Mouse (Mus musculus) c-Kit-positive CD71-negative TER-119-negative erythroid progenitor cells, embryonic 14.5 days (primary cell): ENCODE measurements around the gene Fgfr2.
"Not testable (repeated sequence)": the region's sequence is repeated elsewhere in the genome, so short reads cannot be mapped to it uniquely, and the experiment has no call there.

Source experiments
- DNase-seq: peaks from one replicate; pipeline ENCODE4 v3.0.0-alpha.2; 2013; ENCODE audit warnings: low read depth

The Fgfr2 gene

DNA sequence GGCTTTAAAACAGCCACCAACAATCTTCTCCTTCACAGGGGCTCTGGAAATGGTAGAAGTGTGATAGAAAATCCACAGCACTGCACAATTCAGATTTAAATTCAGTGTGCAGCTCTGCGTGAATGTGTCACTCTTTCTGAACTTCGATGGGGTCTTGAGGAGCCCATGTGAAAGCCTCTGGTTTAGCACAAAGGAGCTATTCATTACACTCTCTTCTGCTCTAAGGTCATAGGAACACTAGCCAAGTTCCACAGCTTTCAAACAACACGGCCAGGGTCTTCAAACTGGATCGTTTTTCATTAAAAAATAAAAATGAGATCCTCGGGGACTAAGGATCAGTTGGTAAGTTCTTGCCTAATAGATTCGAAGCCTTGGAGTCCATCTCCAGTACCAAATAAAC, 549.9 kb downstream of the Fgfr2 start:
- no peak for DNase-seq

DNA sequence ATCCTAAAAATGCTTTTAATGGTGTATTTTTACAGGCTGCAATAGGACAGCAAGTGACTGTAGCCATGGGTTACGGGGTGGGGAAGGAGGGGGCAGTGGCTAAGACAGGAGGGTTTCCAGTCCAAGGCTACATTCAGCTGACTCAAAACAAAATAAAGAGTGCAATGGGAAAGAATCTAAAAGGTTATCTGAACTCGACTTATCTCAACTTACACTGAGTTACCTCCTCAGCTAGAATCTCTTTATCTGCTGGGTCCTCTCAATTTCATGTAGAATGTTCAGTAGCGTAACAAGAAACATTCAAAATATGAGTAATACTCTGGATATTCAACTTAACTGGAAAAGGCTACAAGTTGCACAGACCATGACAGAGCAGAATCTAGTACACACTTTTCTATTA, 550.4 kb downstream of the Fgfr2 start:
- no peak for DNase-seq

DNA sequence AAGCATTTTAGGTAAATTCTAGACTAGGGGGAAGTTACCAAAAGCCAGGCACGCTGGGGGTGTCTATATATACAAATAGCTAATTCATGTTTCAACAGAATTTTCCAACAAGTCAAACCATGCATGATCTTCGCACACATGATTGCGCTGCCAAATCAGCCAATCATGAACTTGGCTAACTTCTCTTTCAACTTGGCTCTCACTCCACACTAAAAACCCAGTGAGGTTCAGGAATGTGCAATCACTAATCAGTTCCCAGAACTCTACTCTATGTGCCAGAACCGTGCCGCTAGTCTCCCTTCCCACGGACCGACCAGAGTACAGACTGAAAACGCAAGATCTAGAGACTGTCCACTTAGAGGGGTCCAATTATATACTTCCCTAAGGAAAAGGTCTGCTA, 551.7 kb downstream of the Fgfr2 start:
- no peak for DNase-seq

- DNase-seq = no peak
These were observed 553.1 kb downstream of the Fgfr2 start for GRCm38 (mm10) chr7:132570071-132570470.

GRCm38 (mm10) chr7:132568817-132569216, 554.3 kb downstream of the Fgfr2 start:
- DNase-seq = no peak

GRCm38 (mm10) chr7:132565831-132566230, 557.3 kb downstream of the Fgfr2 start:
- DNase-seq = no peak

DNA sequence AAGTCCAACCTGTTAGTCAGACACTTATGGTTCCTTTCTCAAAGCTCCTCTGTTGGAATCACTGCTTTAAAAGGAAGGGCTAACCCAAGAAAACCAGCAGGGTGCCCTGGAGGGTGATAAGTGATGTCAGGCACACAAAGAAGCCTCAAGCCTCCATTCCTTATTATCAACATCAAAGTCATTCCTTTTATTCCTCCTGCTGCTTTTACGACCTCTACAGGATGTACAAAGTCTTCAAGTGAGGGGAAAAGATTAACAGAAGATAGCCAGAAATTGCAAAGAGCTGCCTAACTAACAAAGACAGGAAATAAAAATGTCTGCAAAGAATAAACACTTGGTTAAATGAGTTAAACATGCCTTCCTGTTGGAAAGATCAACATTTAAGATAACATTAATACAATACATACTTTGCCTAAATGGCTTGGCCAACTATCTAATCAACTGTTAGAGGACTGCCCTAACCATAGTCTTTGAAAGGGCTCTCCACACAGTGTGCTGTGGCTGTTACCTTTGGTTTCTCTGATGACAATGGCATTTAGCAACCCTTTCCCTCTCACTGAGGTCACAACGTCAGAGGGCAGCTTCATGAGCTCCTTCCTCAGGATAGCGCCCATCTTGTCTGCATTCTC, 563.9 kb downstream of the Fgfr2 start:
- DNase-seq = no peak

DNA sequence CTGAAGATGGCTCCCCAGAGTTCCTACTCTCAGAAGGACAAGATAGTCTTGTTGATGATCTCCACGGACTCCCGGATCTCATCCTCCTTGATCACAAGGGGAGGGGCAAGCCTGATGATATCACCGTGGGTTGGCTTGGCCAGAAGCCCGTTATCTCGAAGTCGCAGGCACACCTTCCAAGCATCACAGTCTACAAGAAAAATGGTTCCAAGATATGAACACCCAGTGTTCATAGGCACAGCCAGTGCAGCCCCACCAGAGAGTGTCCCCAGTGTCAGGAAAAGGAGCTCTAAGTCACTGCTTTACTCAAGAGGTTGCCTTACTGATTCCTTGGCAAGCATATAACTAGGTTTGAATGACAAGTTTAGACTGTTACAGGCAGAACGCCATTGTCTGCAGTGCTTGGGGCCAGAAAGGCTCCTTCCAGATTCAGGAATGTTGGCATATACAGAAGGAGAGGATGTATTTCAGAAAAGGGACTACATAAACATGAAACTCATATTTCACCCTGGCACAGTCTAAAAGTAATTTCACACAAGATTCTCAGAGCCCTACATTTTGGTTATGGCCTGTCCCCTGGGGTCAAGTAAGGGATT, 564.9 kb downstream of the Fgfr2 start:
- no peak for DNase-seq

DNA sequence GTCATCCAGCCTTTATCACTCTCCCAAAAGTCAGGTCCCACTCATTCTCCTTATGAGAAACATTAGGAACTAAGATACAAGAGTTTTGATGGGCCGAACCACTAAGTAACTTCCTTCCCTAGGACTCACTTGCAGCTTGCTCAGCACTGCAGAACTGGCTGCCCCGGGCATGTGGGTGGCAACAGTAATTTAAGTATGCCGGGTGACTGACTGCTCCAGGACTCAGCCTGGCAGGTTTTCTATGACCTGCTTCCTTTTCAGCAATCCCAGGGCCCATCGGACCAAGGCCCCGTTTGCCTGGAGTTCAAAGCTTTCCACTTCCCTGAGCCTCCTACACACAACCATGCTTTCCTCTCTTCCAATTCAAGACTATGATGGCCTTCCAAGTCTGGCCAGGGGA, 566.6 kb downstream of the Fgfr2 start:
- DNase-seq = no peak

- no peak for DNase-seq
These were observed 567.2 kb downstream of the Fgfr2 start for GRCm38 (mm10) chr7:132555911-132556310.

DNA sequence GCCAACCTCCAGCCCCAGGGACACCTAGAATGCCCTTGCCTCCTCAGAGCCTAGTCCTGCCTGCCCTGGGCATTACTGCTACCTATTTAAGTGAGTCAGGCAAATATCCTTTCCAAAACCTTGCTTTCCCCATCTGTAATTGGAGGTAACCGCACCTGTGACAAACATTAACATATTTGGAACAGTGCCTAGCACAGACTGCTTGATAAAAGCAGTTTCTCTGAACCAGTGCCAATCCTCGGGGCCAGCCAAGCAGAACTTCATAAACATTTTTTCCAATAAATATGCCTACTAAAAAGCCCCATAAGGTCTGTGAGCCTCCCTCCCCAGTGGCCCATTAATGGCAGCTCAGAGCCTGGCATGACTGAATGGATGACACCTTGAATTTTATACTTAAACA, 569.1 kb downstream of the Fgfr2 start:
- no peak for DNase-seq

- DNase-seq = peak; percentile 90
These were observed 571.6 kb downstream of the Fgfr2 start for GRCm38 (mm10) chr7:132551351-132552126.

DNA sequence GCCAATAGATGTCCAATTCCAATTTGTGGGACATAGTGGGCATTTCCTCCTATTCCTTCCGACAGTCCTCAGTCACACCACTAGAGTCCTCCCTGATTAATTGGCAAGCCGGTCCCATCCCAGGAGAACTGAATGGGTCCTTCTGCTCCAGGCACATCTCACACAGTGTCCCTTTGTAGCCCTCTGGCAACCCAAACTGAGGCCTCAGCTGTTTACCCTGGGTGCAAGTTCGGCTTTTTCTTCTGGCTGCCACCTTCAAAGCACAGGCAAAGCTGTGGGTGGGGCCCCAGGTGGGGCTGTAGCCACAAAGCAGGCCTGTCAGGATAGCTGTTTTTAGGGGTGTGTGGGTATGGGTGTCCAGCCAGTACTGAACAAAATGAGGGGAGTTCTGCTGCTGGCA, 576.0 kb downstream of the Fgfr2 start:
- no peak for DNase-seq

GRCm38 (mm10) chr7:132542427-132542826, 580.7 kb downstream of the Fgfr2 start:
- no peak for DNase-seq

DNA sequence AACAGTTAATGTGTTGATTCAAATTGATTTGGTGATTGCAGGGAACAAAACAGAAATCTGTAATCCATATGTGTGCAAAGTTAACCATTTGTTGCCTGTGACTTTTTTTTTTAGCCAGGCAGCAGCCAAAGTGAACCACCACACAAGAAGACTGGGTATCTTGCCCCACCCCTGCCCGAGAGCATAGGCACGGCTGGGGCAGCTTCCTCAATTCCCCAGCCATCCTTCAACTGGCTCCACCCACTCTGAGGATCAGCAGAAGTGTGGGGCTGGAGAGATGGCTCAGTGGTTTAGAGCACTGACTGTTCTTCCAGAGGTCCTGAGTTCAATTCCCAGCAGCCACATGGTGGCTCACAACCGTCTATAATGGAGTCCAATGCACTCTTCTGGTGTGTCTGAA, 581.6 kb downstream of the Fgfr2 start:
- no peak for DNase-seq

DNA sequence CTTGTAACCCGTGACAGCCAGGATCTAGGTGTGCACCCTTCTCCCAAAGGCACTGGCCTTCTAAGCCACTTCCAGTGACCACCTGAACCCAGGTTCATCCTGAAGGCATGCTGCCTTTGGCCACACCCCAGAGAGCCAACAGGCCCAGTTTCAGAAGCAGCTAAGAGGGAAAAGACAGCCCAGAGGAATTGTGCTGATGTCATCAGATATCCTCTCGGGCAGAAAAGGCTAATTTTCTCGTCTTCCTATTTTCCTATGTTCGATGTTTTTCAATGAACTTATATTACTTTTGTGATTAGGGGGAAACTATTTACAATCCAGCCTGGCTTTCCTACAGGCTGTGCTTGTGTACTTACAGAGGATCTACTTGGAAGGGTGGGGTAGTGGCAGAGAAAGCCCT, 582.6 kb downstream of the Fgfr2 start:
- DNase-seq = no peak

DNA sequence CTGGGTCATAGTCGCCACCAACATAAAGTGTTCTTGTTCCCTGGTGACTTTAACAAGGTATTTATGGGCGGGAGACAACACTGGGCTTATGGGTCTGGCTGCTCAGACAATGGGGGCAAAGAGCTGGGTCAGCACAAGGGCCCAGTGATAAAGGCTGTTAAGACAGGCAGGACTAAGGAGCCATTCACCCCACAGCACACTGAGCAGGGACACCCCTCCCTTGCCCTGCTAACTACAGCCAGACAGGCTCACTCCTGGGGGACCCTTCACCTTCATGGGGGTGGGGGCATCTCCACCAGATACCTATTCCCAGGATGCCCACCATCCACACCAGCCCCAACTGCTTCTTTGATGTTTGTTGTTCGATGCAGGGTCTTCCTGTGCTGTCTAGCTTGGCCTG, 593.9 kb downstream of the Fgfr2 start:
- DNase-seq = no peak

- no peak for DNase-seq
These were observed 609.6 kb downstream of the Fgfr2 start for GRCm38 (mm10) chr7:132513419-132513982.

GRCm38 (mm10) chr7:132509110-132509509, 614.0 kb downstream of the Fgfr2 start:
- no peak for DNase-seq

DNA sequence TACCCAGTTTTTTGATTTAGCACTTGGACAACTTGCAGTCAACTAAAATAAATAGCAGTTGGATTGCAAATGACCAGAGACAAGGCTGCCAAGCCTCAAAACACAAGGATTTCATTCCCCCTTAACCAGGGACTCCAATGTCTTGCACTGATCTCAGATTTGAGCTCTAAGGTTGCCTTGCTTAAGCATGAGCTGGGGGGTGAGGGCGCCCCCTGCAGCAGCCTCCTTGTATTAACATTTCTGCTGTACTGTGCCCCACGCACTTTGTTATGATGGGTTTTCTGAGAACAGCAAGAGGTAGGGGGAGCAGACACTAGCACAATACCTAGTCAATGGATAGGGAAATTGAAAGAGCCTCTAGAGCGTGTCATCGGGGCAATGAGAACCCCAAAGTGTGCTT, 615.8 kb downstream of the Fgfr2 start:
- no peak for DNase-seq

- no peak for DNase-seq
These were observed 616.9 kb downstream of the Fgfr2 start for GRCm38 (mm10) chr7:132506226-132506625.

DNA sequence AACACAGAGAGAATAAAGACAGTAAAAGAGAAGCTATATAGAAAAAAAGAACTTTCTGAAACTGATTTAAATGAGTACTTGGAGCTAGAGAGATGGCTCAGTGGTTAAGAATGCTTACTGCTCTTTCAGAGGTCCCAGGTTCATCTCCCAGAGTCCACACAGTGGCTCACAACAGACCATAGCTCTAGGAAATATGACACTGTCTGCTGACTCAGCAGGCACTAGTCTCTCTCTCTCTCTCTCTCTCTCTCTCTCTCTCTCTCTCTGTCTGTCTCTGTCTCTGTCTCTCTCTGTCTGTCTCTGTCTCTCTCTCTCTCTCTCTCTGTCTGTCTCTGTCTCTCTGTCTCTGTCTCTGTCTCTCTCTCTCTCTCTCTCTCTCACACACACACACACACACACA, 620.7 kb downstream of the Fgfr2 start:
- DNase-seq = not testable (repeated sequence)

DNA sequence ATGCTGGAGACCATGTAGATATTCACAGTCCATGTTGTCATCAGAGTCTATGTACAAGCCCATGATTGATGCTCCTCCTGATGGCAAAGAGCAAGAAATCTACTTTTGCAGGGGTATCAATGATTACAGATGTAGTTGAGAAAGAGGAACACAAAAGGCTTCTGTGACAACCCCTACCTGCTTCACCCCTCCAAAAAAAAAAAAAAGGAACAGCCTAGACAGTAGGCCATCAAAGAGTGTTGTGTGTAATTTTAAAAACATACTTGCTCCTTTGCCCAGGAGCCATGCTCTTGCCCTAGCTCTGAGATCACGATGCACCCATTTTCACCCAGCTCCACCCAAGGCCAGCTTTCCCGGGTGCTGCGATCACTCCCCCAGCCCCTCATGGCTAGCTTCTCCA, 626.0 kb downstream of the Fgfr2 start:
- no peak for DNase-seq
